Mouse (Mus musculus) monocyte, adult 2 months (primary cell): ENCODE data around the gene Myod1.

Source experiments
- DNase-seq, 2 experiments: peaks; one replicate each; pipeline ENCODE4 v3.0.0; 2022; ENCODE audit warnings: low spot score in 2 of 2, low read depth in 1 of 2

Myod1 gene

DNA sequence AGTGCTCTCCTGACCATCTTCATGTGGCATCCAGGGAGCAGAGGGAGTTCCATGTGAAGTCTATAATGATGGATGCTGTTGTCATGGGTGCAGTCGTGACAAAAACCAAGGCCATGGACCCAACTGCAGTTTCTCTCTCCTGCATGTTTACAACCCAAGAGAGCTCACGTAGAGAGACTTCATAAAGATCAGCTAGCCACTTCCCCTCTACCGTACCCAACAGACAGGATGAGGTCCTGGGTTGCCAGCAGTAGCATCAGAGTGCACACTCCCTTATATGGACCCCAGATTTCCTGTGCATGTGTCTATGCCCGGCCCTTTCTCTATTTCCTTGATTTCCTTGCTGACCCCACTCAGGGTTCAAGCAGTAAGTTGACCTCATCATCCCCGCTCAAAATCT lies 15.4 kb downstream of the Myod1 start:
- DNase-seq, result no peak

DNA sequence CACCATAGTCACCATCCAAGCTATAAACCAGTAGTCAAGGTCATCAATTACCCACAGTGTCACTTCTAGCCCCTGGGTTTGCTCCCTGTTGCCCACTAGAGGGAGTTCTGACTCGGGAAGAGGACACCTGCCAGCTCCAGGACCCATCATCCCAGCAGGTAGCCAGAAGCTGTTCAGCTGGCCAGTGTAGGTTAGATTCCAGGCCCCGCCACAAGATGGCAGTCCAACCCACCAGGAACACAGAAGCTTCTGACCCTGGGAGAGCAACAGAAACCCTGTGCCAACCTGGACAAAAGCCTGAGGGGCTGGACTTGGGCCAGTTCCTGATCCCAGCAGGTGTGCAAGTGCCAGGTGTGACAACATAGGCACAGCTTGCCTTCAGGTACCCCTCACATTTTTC lies 16.8 kb downstream of the Myod1 start:
- peak in 1 of 2 experiments; percentile 53 for DNase-seq

DNA sequence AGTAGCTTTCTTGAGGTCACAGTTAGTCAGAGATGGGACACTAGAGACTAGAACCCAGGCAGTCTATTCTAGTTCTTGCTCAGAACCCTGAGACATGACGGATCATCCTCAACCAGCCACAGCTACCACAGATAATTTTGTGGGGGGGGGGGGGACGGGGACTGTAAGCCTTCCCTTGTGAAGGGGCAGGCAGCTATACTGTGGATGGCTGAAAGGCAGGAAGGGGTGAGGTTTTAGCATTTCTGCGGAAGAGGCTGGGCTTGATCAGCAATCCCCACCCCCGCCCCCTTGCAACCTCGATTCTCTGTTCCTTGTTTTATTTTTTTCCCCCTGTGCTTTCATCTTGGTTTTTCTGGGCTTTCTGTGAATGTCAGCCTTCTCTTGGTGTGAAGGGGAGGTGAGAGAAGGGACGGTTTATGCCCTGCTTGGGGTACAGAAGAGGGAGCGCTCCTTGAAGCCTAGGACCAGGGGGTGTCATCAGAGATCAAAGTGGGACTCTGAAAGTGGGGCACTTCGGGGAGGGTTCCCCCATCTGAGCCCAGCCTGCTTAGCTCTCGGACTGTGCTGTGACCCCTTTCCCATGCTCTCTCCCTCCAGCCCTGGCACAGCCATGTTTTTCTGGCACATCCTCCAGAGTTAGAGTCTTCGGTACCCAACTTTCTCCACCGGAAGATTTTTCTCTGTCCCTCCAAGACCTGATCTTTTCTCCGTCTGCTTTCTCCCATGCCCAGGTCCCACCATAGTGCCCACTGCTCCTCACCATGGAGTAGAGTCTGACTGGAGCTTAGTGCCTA lies 17.6 kb downstream of the Myod1 start:
- DNase-seq, result no peak

DNA sequence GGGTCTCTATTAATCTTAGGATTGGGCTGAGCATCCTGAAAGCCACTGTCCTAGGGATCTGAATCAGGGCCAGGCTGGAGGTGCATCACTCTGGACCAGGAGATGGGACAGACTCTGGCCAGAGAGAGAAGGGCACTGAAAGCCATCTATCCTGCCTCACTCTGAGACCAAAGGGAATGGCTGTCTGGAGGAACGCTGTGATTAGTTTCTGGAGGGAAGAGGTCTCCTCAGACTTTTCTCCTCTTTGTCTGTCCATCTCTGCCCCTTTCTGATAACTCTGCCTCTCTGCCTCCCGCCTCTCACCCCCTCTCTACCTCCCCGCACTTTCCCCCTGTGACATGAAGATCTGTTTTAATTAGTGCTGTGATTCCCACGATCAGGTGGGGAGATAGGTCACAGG lies 18.7 kb downstream of the Myod1 start:
- no peak for DNase-seq

DNA sequence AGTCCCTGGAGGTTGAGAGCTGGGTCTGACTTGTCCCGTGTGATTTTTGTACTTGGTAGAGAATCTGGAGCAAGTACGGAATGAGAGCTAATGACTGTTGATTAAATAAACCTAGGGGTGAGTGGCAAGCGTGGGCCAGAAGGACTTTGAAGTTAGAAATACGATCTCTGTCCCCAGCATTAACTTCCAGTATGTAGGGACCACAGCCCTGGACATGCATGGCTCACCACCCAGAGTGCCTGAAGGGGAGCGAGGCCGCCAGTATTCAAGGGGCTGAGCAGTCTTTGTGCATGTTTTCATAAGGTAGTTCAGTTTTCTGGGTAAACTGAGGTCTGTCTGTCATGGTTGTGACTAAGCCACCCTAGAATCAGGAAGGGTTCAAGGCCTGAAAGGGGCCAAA lies 19.3 kb downstream of the Myod1 start:
- DNase-seq, result no peak

DNA sequence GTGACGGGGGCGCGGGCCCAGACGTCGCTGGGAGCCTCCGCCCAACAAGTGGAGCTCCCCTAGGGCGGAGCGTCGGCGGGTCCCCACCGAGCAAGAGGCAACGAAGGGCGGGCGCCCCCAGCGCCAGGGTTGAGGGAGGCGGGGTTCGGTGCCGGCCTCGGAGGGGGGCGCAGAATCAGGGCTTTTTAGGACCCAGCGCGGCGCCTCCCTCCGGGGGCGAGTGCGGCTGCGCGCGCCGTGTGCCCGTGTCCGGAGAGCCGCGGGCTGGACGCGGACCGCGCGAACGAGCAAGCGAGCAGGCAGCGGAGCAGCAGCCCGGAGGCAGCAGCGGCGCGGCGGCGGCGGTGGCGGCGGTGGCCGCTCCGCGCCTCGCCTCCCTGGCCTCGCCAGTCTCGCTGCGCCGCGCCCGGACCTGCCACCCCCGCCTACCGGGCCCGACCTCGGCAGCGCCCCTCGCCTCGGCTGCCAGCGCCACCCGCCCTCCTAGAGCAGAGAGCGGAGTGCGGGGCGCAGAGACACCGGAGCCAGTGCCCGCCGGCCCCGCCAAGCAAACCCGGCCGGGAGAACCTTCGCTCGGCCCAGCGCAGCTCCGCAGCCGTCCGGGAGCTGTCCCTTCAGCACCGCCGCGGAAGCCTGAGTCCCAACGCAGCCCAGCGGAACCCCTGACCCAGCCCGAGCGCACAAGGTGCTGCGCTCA lies 20.1 kb downstream of the Myod1 start, which contains the start of gene Kcnc1:
Gene Kcnc1 (plus strand): TSS at position 267 of the 697 bp plus-strand sequence.
- DNase-seq, result peak in 1 of 2 experiments; percentile 26

DNA sequence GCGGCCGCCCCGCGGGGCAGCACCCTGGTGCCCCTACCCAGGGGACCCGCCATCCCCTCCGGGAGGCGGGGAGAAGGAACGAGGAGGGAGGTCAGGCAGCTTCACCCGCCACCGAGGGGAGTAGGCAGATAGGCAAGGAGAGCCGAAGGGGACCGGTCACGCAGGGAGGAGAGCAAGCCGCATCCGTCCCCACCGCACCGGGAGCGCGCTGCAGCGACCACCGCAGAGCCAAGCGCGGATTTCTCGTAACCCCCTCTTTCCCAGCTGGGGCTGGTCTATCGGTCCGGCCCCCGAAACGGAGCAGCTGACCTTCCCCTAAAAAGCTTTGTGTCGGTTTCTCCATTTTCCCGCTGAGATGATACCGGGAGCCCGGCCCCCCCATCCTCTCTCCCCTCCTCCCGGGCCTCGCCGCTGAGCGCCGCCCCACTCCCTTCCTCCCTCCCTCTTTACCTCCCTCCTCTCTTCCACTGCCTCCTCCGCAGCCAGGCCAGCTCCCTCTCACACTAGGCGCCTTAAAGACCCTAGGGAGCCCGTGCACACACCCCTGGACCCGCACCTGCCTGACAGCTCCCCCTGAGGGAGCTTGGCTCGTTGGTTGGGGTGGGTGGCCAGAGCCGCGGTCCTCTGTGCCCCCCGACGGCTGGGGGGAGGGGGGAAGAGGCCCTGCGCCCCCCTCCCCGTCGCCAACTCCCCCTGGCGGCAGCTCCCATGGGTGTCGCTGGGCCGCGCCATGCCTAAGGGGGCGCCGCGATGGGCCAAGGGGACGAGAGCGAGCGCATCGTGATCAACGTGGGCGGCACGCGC lies 20.9 kb downstream of the Myod1 start:
- DNase-seq, result no peak

DNA sequence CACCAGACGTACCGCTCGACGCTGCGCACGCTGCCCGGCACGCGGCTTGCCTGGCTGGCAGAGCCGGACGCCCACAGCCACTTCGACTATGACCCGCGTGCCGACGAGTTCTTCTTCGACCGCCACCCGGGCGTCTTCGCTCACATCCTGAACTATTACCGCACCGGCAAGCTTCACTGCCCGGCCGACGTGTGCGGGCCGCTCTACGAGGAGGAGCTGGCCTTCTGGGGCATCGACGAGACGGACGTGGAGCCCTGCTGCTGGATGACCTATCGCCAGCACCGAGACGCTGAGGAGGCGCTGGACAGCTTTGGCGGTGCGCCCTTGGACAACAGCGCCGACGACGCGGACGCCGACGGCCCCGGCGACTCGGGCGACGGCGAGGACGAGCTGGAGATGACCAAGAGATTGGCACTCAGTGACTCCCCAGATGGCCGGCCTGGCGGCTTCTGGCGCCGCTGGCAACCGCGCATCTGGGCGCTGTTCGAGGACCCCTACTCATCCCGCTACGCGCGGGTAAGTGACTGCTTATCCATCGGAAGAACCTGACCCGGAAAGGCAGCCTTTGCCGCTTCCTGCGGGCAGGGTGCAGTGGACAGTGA lies 21.6 kb downstream of the Myod1 start:
- no peak for DNase-seq

DNA sequence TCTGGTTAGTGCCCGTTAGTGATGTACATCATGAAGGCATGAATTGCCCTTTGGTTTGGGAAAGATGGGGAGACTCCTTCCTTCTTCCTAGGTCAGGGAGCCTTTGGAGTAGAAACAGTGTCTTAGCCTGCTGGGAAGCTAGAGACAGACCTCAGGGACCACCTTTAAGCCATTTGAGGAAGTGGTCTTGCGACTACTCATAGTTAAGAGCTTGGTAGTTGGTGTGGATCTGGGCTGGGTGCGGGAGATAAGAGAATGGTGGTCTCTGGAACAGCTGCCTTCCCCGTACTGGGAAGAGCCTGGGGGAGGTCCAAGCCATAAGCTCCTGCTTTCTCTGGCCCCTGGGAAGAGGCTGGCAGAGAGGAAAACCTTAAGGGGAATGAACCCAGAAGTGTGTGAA lies 22.3 kb downstream of the Myod1 start:
- no peak for DNase-seq

DNA sequence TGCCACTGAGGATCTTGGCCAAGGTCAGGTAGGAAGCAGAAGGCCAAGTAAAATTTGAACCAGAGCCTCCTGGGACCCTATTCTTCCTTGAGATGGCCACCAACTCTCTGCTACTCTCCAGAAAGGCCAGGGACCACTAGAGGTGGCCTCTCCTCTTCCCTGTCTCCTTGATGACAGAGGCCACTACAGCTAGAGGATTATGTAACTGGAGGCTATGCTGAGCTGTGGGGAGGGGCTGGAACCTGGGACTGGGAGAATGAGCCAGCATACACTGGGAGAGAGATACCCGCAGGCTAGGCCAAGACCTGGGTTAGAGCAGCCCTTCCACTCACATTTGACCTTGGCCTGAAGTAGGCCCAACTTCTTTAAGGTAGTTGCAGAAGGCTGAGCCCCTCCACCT lies 23.4 kb downstream of the Myod1 start:
- no peak for DNase-seq

DNA sequence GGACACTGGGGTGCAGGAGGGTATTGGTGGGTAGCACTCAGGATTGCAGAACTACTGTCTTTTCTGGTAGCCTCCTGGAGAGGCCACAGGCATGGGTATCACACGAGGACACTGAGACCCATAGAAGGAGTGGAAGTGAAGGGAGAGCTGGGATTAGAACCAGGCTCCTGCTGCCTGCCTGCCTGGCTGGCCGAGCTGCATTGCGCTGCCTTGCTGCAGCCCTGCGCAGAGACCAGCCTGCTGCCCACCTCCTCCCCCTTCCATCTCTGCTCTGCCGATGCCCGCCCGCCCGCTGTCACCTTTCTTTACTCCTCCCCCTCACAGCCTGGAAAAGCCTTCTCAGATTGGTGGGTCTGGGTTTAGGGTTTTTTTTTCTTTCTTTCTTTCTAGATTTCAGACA lies 24.1 kb downstream of the Myod1 start:
- no peak for DNase-seq

DNA sequence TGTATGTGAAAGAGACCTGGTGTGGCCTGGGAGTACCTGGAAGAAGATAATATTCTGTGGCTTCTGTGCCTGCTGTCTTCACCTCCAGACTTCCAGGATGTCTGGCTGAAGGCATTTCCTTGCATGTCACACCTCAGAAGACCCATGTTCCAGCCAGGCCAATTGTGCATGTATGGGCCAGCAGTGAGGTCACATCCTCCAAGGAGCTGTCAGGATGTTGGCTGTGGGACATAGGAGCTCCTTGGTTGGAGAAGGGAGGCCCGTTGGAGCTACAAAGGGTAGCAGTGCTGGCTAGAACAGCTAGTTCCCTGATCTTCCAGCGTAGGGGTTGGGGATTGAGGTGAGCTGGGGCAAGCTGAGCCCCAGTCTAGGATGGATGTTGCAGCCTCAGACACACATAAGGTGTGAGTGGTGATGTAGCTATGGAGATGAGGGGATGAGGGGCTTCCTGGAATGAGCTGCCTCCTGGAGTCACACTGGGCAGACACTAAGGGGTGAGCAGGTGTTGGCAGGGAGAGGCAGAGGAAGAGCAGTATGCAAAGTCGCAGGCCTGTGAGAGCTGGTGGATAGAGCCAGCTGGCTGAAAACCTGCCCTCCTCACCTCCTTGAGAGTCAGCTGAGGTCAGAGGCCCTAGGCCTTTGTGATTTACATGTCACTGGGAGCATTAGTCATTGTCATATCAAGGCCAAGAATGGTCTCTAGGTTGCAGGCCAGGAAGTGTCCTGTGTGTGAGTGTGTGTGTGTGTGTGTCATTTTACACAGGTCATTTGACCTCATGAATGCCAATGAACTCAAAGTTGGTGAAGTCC lies 25.3 kb downstream of the Myod1 start:
- no peak for DNase-seq

DNA sequence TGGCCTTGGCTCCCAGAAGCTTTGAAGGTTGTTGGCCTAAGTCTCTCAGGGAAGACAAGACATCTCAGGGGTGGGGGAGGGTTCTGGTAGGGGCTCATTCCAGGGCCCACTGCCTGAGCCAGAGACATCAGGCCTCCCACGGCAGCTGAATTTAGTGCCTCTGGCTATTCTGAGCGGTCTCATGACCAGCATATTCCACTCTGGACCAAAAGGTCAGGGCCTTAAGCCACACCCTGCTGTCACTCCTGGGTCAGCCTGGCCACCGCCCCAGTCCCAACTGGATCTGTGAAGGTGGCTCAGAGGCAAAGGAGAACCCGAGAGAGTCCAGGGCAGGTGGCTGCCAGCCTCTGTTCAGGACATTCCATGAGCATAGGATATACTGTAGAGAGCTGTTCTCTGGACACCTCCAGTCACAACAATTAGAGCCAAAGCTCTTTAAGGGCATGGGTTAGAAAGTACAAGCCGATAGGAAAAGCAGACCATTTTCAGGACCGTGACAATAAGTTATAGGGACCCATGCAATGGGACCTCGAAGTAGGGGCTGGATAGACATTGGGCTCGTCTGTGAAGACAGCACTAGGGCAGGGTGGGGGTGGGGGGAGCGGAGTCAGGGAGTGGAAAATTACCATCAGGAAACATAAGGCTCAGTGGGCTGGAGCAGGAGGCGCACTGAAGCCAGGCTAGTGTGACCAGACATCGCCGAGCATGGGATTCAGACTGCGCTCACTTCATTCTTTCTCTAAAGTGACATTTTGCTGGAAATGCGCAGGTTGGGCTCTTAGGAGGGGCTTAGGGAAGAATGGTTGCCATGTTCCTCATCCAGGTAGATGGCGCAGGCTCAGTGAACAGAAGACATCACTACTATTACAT lies 27.6 kb downstream of the Myod1 start:
- no peak for DNase-seq

DNA sequence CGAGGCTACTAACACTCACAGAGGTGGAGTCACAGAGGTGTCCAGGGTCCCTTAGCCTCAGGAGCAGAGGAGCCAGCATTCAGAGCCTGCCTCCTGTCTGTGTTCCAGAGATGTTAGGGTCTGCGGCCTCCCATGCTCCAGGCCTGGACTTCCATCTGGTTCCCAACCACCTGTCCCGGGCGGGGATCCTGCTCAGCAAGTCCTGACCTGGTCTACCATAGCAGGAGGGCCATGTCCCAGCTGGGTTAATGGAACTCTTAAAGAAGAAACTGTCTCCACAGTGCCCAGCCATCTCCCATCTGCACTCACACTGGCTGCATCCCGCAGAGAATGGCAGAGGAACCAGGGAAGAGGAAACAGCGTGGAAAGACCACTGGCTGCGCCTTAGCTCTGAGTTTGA lies 28.5 kb downstream of the Myod1 start:
- no peak for DNase-seq

DNA sequence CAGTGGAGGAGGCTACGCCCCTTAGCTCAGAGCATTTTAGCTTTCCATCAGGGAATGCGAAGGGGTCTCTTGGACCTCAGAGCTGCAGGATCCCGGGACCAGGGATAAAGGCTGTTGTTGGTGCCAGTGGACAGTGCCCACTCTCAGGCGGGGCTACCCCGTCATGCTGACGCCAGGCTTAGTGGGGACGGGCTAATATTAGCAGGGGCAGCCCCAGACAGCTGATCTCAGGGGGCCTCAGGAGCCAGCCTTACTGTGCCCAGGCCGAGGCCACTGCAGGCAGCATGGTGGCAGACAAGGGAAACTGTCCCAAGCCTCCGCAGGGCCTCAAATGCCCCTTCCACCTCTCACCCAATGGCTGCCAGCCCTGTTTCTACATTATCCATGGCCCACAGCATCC lies 32.3 kb downstream of the Myod1 start:
- DNase-seq, result no peak

DNA sequence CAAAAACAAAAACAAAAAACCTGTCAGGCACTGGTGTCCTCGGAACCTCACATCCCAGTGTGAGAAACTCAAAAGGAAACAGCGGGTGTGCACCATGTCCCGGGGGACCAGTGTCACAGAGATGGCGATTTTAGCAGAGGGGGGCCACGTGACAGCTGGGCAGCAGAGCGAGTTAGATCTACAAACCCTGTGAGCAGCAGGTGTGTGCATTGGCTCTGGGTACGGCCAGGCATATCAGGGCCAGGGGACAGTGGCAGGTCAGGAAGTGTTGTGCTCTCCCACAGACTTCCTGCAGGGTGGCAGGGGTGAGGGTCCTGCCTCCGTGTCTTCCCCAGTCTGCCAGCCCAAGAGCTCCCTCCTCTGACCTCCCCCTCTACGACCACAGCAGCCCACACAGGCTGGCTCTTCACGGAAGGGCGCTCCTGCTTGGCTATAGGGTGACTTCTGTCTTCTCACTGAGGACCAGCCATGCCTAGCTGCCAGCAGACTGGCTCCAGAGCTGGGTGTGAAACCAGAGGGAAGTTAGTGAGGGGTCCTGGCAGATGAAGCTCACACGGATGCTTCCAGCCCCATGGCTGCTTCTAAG lies 33.0 kb downstream of the Myod1 start:
- no peak for DNase-seq

DNA sequence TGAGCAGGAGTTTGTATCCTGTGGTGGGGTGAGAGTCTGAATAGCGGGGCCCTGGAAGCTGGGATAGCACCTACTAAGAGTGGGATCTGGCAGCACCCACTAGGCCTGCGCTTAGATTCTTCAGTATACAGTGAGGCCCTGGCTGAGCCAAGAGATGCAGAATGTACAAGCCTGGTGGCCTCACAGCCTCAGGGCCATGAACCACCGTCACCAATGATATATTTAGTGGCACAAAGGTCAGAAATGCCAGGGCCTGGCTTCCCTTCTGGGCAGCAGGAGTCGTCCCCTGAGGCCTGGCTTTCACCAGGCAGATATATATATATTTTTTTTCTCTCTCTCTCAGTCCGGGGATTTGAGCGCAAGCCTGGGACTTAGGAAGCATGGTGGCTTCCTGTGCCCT lies 34.5 kb downstream of the Myod1 start:
- DNase-seq, result no peak

DNA sequence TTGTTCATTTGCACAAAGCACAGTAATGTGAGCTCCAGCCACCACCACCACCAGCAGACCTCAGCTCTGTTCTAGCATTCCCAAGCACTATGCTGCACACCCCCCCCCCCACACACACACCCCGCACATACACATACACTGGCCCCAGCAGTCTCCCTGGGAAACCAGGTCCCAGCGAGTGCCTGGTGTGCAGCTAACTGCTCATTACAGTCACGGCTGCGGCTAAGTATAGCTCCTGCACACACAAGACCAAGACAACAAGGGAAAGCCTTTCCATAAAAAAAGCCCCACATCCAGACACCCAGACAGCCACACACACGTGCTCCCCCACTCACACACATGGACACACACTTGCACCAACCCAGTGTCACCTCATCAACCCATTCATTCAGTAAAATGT lies 36.5 kb downstream of the Myod1 start:
- no peak for DNase-seq

DNA sequence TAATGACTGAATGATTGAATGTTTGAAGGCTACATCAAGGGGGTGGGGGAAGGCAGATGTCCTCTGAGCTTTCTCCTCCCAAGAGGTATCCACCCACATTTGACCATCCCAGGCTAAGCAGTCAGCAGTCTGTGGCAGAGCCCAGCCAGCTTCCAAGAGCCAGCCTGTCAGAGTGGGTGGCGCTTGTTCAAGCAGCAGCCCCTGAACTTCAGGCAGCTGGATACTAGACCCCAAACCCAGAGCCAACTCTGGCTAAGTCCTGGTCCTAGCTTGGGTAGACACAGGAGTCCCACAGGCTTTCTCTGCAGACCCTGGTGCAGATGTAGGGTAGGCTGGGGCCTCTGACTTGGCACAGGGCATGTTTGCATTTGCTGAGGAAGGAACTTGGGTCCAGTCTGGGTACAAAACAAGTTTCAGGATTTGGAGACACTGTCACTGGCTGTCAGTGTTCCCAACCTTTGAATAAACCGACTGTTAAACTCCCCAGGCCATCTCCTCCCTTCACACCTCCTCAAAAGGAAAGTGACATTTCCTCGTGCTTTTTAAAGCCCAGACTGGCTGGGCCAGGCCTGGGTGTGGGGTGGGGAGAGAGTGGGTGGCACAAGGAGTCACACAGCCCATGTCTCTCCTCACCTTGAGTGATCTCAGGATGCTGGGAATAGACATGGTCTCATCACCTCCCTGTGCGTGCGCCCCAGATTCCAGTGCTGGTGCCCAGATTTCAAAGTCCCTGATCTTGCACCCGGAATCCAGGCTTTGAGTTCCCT lies 37.9 kb downstream of the Myod1 start:
- DNase-seq, result no peak
